Mouse (Mus musculus) layer of hippocampus, adult 9-10 months (tissue): ENCODE data around the gene Elf3.
A peak's percentile ranks its signal among the peaks of the same experiment; 100 is the strongest.
"Not testable (repeated sequence)": the region's sequence is repeated elsewhere in the genome, so short reads cannot be mapped to it uniquely, and the experiment has no call there.

ENCODE experiments used
- DNase-seq: peaks from one replicate; pipeline ENCODE4 v3.0.0; 2022; ENCODE audit warnings: low spot score

Gene Elf3

GRCm38 (mm10) chr1:135258380-135259127 is at the start of gene Elf3:
Elf3 (minus strand) TSS chr1:135258568.
- no peak for DNase-seq

- DNase-seq = no peak
Observed at GRCm38 (mm10) chr1:135290908-135291307, 32.5 kb upstream of the Elf3 start.

GRCm38 (mm10) chr1:135286311-135286710 is 27.9 kb upstream of the Elf3 start:
- no peak for DNase-seq

- peak; percentile 18 for DNase-seq
Observed at GRCm38 (mm10) chr1:135283826-135284291, 25.5 kb upstream of the Elf3 start, which contains the start of gene Rnpep. Rnpep (minus strand) TSS chr1:135284084.

DNA sequence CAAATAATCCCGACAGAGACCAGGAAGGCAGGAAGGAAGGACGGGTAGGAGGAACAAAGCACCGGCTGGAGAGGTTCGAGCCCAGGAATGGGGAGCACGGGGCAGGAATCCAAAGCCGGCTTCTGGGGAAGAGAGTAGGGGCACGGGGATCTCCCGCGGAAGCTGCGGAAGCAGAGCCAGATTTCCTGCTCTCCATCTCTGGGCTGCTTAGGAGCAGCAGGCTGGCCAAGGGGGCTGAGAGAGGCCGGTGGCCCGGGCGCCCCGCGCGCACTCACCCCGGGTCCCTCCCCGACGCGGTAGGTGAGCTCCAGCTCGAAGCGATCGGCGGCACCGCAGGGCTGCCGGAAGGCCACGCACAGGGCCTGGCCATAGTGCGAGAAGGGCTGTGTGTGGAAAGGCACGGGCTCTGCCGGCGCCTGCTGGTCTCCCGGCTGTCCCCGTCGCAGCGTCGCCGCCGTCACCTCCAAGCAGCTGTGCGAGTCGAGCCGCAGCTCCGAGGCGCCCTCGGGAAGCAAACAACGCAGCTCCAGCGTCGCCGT is 25.0 kb upstream of the Elf3 start:
- peak; percentile 20 for DNase-seq

DNA sequence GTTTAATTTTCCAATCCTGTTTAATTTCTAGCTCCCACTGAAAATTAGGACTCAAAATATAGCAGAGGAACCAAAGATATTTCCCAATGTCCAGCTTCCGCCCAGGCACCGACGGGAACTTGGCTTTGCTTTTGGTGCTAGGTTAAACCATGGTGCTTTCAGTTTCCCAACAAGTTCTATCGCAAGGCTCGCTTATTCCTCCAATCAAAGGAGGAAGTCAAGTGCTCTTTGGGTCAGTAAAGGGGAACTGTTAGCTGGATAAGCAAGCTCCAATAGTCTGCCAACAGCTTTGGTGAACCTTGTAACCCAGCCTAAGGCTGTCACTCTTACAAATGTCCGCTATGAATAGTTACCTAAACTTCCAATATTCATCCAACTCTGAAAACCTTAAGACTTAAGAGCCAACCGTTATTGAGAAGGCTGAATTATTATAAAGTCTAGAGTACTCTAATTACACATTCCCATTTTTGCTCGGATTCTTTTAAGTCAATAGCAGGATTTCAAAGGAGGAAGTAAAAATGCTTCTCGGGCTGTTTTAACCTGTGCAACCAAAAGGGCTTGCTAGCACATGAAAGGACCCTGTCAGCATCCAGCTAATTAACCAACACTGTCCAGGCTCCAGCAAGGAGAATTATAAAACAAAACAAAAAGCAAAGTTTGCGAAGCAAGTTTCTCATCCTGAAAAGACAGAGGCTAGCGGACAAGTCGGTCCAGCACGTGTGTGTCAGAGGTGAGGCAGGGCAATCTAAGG is 24.3 kb upstream of the Elf3 start:
- no peak for DNase-seq

DNA sequence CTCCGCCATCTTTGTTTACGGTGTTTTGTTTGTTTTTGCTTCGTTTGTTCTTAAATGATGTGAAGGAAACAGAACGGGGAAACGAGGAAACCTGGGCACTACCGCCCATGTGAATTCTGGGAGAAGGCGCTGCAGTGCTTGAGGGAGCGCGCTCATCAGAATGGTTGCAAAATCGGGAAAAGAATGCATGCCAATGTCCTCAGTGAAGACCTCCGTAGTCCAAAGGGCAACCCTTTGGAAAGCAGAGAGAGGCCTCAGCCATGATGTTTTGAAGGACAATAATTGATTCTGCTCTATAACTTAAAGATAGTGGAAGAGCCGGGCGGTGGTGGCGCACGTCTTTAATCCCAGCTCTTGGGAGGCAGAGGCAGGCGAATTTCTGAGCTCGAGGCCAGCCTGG is 23.5 kb upstream of the Elf3 start:
- DNase-seq = no peak

DNA sequence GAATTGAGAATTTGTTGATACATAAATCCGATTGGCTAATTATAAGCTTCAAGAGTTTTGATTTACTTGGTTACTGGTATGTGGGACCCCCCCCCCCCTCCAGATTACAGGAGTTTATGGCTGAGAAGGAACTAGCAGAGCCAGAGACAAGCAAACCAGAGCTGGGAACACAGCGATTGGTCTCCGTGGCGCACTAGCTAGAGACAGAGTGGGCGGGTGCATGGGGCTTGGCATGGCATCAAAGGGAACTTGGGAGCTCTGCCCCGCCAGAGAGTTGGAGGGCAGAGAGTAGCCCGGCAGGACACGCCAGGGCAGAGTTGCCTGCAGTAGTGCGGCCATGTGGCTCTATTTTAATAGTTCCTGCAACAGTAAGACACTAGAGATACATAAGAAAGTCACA is 22.3 kb upstream of the Elf3 start:
- peak; percentile 40 for DNase-seq

GRCm38 (mm10) chr1:135271371-135271770 is 13.0 kb upstream of the Elf3 start:
- DNase-seq = no peak

DNA sequence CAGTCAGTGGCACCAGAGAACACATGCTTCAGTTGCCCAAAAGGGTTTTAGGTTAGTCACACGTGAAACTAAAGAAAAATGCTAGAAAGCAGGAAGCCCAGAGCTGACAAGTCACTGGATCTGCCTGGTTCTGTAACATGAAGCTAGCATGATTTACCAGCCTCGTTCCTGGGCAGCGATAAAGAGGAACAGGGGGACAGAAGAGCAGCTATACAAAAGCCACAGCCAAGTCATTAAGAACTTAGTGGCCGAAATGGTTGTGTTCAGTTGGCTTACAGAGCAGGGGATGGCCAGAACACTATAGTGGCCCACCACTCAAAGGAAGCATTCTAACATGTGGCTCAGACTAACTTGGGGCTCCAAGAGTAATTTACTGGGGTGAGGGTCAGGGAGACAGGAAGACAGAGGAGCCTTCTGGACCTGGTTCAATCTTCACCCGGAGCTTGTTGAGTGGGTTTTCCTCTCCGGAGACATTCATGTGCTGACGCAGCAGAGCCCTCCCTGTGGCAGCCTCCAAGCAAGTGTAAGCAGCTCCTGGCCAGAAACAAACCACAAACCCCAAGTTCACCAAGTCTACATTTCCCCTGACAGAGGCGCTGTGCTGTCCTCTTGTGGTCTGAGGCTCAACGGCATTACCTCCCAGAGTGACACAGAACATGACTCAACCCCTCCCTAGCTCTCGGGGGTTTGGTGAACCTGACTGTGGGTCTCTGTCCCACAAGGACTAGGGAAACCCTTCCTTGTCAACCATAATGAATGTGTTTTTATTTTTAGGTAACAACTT is 9.5 kb upstream of the Elf3 start:
- no peak for DNase-seq

DNA sequence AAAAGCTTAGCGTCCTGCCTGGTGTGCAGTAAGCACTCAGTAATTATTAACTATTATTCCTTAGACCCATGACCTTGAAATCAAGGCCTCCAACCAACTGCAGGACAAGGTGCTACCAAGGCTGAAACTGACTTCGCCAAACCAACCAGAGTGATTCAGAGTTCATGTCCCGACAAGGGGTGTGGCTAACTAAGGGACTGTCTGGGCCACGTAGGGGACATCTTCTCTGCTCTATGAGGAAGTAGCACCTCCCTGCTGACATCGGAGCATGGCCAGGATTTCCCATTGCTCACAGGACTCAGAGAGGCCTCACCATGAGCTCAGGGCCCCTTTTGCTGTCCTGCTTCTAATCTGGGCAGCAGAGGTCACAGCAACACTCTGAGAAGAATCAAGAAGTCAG is 7.5 kb upstream of the Elf3 start:
- DNase-seq = no peak

- DNase-seq = no peak
Observed at GRCm38 (mm10) chr1:135263316-135263715, 4.9 kb upstream of the Elf3 start.

- DNase-seq = no peak
Observed at GRCm38 (mm10) chr1:135262329-135262728, 4.0 kb upstream of the Elf3 start.

- DNase-seq = no peak
Observed at GRCm38 (mm10) chr1:135260931-135261330, 2.6 kb upstream of the Elf3 start.

GRCm38 (mm10) chr1:135259128-135259436 is 714 bp upstream of the Elf3 start:
- DNase-seq = peak; percentile 77

- no peak for DNase-seq
Observed at GRCm38 (mm10) chr1:135256299-135256698, 2.1 kb downstream of the Elf3 start.

- DNase-seq = no peak
Observed at GRCm38 (mm10) chr1:135252854-135253253, 5.5 kb downstream of the Elf3 start.

DNA sequence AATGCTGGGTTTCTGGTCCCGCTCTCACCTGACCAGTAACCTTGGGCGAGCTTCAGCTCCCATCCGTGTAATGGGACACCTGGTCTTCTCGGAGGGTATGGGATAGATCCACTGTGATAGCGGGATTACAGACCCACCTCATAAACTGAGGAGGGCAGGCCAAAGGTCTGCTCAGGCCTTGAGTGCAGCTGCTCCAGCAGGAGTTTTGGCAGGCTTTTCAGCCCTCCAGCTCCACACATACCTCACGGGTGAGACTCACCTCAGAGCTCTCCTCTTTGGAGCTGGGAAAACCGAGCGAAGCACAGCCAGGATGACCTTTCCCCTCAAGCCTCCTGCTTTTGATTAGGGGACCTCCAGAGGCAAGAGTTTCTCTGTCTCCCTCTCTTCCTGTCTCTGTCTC is 7.0 kb downstream of the Elf3 start:
- DNase-seq = no peak

GRCm38 (mm10) chr1:135250706-135251105 is 7.7 kb downstream of the Elf3 start:
- DNase-seq = no peak

GRCm38 (mm10) chr1:135248434-135248850 is 9.9 kb downstream of the Elf3 start:
- DNase-seq = peak; percentile 25

- DNase-seq = no peak
Observed at GRCm38 (mm10) chr1:135244014-135244413, 14.4 kb downstream of the Elf3 start.

DNA sequence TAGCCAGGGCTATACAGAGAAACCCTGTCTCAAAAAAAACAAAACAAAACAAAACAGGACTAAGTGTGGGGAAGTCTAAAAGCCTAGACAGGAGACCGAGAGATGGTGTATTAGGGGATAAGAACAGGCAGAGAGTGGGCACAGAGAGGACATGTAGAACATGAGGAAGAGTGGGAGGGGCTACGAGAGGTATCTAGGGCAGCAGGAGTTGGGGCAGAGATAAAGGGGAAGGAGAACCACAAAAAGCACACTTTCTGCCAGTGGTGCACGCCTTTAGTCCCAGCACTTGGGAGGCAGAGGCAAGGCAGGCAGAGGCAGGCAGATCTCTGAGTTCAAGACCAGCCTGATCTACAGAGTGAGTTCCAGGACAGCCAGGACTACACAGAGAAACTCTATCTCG is 18.2 kb downstream of the Elf3 start:
- DNase-seq = not testable (repeated sequence)
